Mouse (Mus musculus) liver, postnatal 0 days (tissue): ENCODE measurements around the gene Wdr37. TPM values are rescaled to one million over a fixed set of nuclear protein-coding genes. Genes with fewer than 3 reads are reported as not detected.
"Not testable (repeated sequence)": the region's sequence is repeated elsewhere in the genome, so short reads cannot be mapped to it uniquely, and the experiment has no call there.

Source experiments
- ATAC-seq: fragments of 200-750 bp; cut with Nextera tagmentation; 2 replicates; pipeline ENCODE4 v1.8.0; 2017; ENCODE audit warnings: mild to moderate bottlenecking, moderate library complexity
- DNase-seq: peaks from one replicate; pipeline ENCODE4 v3.0.0-alpha.2; 2016
- H3K27ac ChIP-seq: fragments of 300-500 bp; sonication (generic); 2 replicates; pipeline ENCODE4 v1.5.1; 2014; ENCODE audit warnings: antibody characterized with exemption, moderate library complexity, mild to moderate bottlenecking, low read depth
- H3K27me3 ChIP-seq: fragments of 300-500 bp; sonication (generic); 2 replicates; pipeline ENCODE4 v1.6.1; 2014; ENCODE audit warnings: low read length, control low read depth, mixed read lengths; ENCODE audit not compliant: insufficient read depth
- H3K36me3 ChIP-seq: fragments of 300-500 bp; sonication (generic); replicated peaks from 2 replicates; pipeline ENCODE4 v1.6.1; 2014; ENCODE audit warnings: mild to moderate bottlenecking, control low read depth, low read length, moderate library complexity, mixed read lengths; ENCODE audit not compliant: insufficient read depth
- H3K4me1 ChIP-seq: fragments of 300-500 bp; sonication (generic); 2 replicates; pipeline ENCODE4 v1.6.1; 2014; ENCODE audit warnings: antibody characterized with exemption, mild to moderate bottlenecking, control low read depth; ENCODE audit not compliant: insufficient read depth
- H3K4me2 ChIP-seq: fragments of 300-500 bp; sonication (generic); 2 replicates; pipeline ENCODE4 v1.6.1; 2014; ENCODE audit warnings: low read depth, mild to moderate bottlenecking, low read length, moderate library complexity, mixed read lengths
- H3K4me3 ChIP-seq: fragments of 300-500 bp; sonication (generic); 2 replicates; pipeline ENCODE4 v1.5.1; 2014; ENCODE audit warnings: low read depth, low read length
- H3K9ac ChIP-seq: fragments of 300-500 bp; sonication (generic); replicated peaks from 2 replicates; pipeline ENCODE4 v1.6.1; 2014; ENCODE audit warnings: mild to moderate bottlenecking, moderate library complexity
- H3K9me3 ChIP-seq: fragments of 300-500 bp; sonication (generic); 2 replicates; pipeline ENCODE4 v1.6.1; 2016; ENCODE audit warnings: mild to moderate bottlenecking, control low read depth, low read length, mixed read lengths
- CTCF ChIP-seq: sonication (generic); IDR thresholded peaks from 2 replicates; pipeline ENCODE4 v1.5.1; 2016; ENCODE audit warnings: antibody characterized with exemption, low read depth
- EP300 ChIP-seq: IDR thresholded peaks from 2 replicates; pipeline ENCODE4 v1.6.1; 2016; ENCODE audit warnings: antibody characterized with exemption, low read depth, mild to moderate bottlenecking
- whole genome bisulfite sequencing: fragments of 180-500 bp; shearing (Covaris S2); extraction: QIAGEN DNeasy Blood & Tissue Kit; methylation state at CpG from one replicate; pipeline ENCODE4 v1.1.7; 2014; ENCODE audit not compliant: insufficient replicate concordance; 5-methylcytosine and 5-hydroxymethylcytosine counted together
- polyA plus RNA-seq: library from polyadenylated mRNA; unstranded; fragments of >200 nt; fragmentation: Nextera tagmentation; extraction: Ambion mirVana; gene quantifications from 2 replicates; pipeline ENCODE4 v1.2.1, GENCODE M21; 2015

Gene Wdr37
- polyA plus RNA-seq: 5.2 and 5.8 TPM in 2 replicates

DNA sequence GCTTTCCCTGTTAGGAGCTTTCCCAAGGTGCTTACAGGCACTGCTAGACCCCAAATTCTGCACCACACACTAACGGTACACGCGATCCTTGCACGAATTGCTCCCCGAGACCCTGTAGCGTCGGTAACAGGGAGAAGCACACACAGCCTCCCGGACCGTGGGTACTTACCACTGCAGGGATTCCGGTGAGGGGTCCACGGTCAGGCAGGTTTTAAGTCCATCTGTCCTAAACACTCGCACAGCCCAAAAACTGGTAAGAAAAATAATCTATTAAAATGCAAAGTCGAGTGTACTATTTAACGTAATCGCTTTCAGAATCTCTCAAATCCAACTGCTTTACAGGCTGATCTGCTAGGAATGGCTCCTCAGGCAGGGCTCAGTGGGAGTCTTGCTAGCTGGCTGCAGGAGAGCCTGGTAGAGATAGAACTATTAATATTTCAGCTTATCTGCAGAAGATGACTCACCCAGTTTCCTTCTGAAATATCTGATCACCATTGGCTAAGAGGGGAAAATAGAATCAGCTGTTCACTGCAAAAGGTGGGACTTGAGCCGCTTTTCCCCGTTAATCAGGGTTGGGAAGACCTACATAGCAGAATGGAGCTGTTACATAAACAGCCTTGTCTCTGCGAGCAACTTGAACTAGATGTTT is at the start of gene Wdr37:
Wdr37 (minus strand) TSS at position 596 of the 649 bp plus-strand sequence.
- no peak for DNase-seq
- Histone ChIP-seq H3K4me2 (peak within 1 kb of the TSS; percentile 85), H3K9ac (peak within 1 kb of the TSS; percentile 85), H3K36me3 (peaks cover 4% of the 10 kb centered on the region; the same call in 1 of the 2 replicates), H3K27ac (peak within 1 kb of the TSS; percentile 97), H3K4me1 (peaks cover 8% of the 10 kb centered on the region), H3K27me3 (no peaks in the 10 kb centered on the region), H3K9me3 (no peaks in the 10 kb centered on the region), H3K4me3 (peak within 1 kb of the TSS; percentile 96)
- ATAC-seq: peak; percentile 59
- WGBS: 2% methylated on average over 18 of the region's 18 CpGs
- TF ChIP-seq EP300: no peak

DNA sequence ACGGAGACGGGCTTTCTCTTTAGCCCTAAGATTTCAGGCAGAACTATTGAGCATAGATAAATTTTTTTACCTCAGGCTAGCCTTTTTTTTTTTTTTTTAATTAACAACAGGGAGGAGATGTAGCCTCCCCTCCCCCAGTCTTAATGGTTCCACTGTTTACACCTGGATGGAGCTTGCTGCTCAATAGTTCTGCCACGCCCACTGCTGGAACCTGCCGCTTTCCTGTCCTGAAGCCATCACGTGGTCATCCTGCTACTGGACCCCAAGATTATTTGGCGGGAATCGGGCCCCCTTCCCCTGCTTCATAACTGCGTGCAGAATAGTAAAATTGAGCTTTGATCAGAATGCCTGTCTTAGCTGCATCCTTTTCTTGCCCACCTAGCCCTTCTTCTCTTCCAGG is 42.2 kb upstream of the Wdr37 start:
- H3K4me1 ChIP-seq, H3K27ac ChIP-seq, DNase-seq, H3K4me2 ChIP-seq, H3K9ac ChIP-seq, H3K27me3 ChIP-seq, H3K36me3 ChIP-seq, H3K4me3 ChIP-seq, ATAC-seq, H3K9me3 ChIP-seq: not testable (repeated sequence)
- 81% methylated on average over 8 of the region's 8 CpGs for WGBS

GRCm38 (mm10) chr13:8905986-8906385 is 34.3 kb upstream of the Wdr37 start:
- WGBS: 82% methylated on average over 2 of the region's 2 CpGs
- not testable (repeated sequence) for H3K4me3 ChIP-seq, H3K9me3 ChIP-seq, ATAC-seq, H3K27ac ChIP-seq, H3K4me2 ChIP-seq, H3K36me3 ChIP-seq, H3K9ac ChIP-seq, H3K27me3 ChIP-seq, H3K4me1 ChIP-seq, DNase-seq

GRCm38 (mm10) chr13:8888603-8889002 is 16.9 kb upstream of the Wdr37 start:
- no peak overlapping the region for H3K9ac ChIP-seq
- peak; percentile 67 for TF ChIP-seq CTCF
- TF ChIP-seq EP300: no peak
- peaks cover 18% of the 10 kb centered on the region for H3K36me3 ChIP-seq
- ATAC-seq: no peak
- H3K9me3 ChIP-seq: no peaks in the 10 kb centered on the region
- WGBS: 80% methylated on average over 1 of the region's 1 CpGs
- H3K4me3 ChIP-seq: no peak overlapping the region
- H3K27me3 ChIP-seq: no peaks in the 10 kb centered on the region
- H3K4me1 ChIP-seq: peaks cover 3% of the 10 kb centered on the region; the same call in 1 of the 2 replicates
- H3K4me2 ChIP-seq: no peak overlapping the region
- DNase-seq: peak; percentile 33
- no peak overlapping the region for H3K27ac ChIP-seq

GRCm38 (mm10) chr13:8886185-8886560 is 14.5 kb upstream of the Wdr37 start:
- DNase-seq: no peak

GRCm38 (mm10) chr13:8885445-8886184 is 13.9 kb upstream of the Wdr37 start, which contains the start of gene Idi1:
TSS of gene Idi1 (plus strand) at chr13:8885501.
- Histone ChIP-seq H3K4me2 (peak within 1 kb of the TSS; percentile 77), H3K9me3 (no peaks in the 10 kb centered on the region), H3K27me3 (no peaks in the 10 kb centered on the region), H3K27ac (peak within 1 kb of the TSS; percentile 87), H3K9ac (peak within 1 kb of the TSS; percentile 77), H3K36me3 (peaks cover 14% of the 10 kb centered on the region; the same call in 1 of the 2 replicates), H3K4me1 (peaks cover 3% of the 10 kb centered on the region; the same call in 1 of the 2 replicates), H3K4me3 (peak within 1 kb of the TSS; percentile 83)
- 0% methylated on average over 46 of the region's 46 CpGs for WGBS
- DNase-seq (peak; percentile 98), ATAC-seq (peak; percentile 99)
- TF ChIP-seq CTCF: no peak; the same call in 1 of the 2 replicates
- 0 out of 2 replicates have a peak, but pooled peaks have one; percentile 18 for TF ChIP-seq EP300

More at GRCm38 (mm10) chr13:8886185-8886560, 14.5 kb upstream of the Wdr37 start:
- Histone ChIP-seq H3K9ac (peak overlapping the region; percentile 77), H3K4me1 (peaks cover 3% of the 10 kb centered on the region; the same call in 1 of the 2 replicates), H3K27ac (peak overlapping the region; percentile 8; the same call in 1 of the 2 replicates), H3K4me3 (peak overlapping the region; percentile 83), H3K36me3 (peaks cover 14% of the 10 kb centered on the region; the same call in 1 of the 2 replicates), H3K9me3 (no peaks in the 10 kb centered on the region), H3K27me3 (no peaks in the 10 kb centered on the region), H3K4me2 (peak overlapping the region; percentile 77)
- 2% methylated on average over 9 of the region's 9 CpGs for WGBS
- TF ChIP-seq EP300 (0 out of 2 replicates have a peak, but pooled peaks have one; percentile 4), CTCF (no peak)
- no peak for ATAC-seq

DNA sequence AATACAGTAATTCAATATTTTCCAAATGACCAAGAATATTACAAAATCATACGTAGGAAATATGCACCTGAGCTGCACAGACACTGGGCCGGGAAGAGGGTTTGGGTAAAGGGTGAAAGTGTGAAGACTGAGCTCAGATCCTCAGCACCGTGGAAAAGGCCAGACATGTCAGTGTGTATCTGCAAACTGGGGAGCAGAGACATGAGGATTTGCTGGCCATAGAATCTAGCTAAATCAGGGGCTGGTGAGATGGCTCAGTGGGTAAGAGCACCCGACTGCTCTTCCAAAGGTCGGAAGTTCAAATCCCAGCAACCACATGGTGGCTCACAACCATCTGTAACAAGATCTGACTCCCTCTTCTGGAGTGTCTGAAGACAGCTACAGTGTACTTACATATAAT is 12.2 kb upstream of the Wdr37 start:
- H3K27me3 ChIP-seq, ATAC-seq: not testable (repeated sequence)

More for the DNA sequence above, 12.2 kb upstream of the Wdr37 start:
- H3K4me2 ChIP-seq, H3K9me3 ChIP-seq, H3K4me1 ChIP-seq, H3K27ac ChIP-seq, H3K9ac ChIP-seq, H3K36me3 ChIP-seq, DNase-seq, H3K4me3 ChIP-seq: not testable (repeated sequence)
- 86% methylated on average over 5 of the region's 5 CpGs for WGBS
